Mouse (Mus musculus) urinary bladder, postnatal 14 days (tissue): ENCODE data around the gene Sept3.

ENCODE experiments used
- DNase-seq: peaks from one replicate; pipeline ENCODE4 v3.0.0; 2021; ENCODE audit warnings: low spot score

The Sept3 gene

GRCm38 (mm10) chr15:82271201-82271600 lies 3.5 kb upstream of the Sept3 start:
- DNase-seq, result peak; percentile 72

- no peak for DNase-seq
Observed at GRCm38 (mm10) chr15:82272295-82272694, 2.4 kb upstream of the Sept3 start.

GRCm38 (mm10) chr15:82274927-82275901 lies 521 bp downstream of the Sept3 start:
- no peak for DNase-seq

GRCm38 (mm10) chr15:82277591-82277990 lies 2.9 kb downstream of the Sept3 start:
- DNase-seq, result no peak

- DNase-seq, result no peak
Observed at GRCm38 (mm10) chr15:82280638-82281037, 5.9 kb downstream of the Sept3 start.

- DNase-seq, result no peak
Observed at GRCm38 (mm10) chr15:82286157-82286556, 11.5 kb downstream of the Sept3 start.

GRCm38 (mm10) chr15:82290252-82290651 lies 15.6 kb downstream of the Sept3 start:
- no peak for DNase-seq

- DNase-seq, result no peak
Observed at GRCm38 (mm10) chr15:82292851-82293250, 18.2 kb downstream of the Sept3 start.

GRCm38 (mm10) chr15:82293271-82293711 lies 18.6 kb downstream of the Sept3 start:
- DNase-seq, result no peak

GRCm38 (mm10) chr15:82294059-82294458 lies 19.4 kb downstream of the Sept3 start:
- no peak for DNase-seq

GRCm38 (mm10) chr15:82298764-82299561 lies 24.3 kb downstream of the Sept3 start, which contains the start of gene Wbp2nl:
Gene Wbp2nl (plus strand): TSS chr15:82298954.
- no peak for DNase-seq

GRCm38 (mm10) chr15:82307107-82307506 lies 32.4 kb downstream of the Sept3 start:
- no peak for DNase-seq

- DNase-seq, result no peak
Observed at GRCm38 (mm10) chr15:82308416-82308815, 33.7 kb downstream of the Sept3 start.

GRCm38 (mm10) chr15:82317839-82318238 lies 43.1 kb downstream of the Sept3 start:
- no peak for DNase-seq

- no peak for DNase-seq
Observed at GRCm38 (mm10) chr15:82319613-82320012, 44.9 kb downstream of the Sept3 start.

- DNase-seq, result no peak
Observed at GRCm38 (mm10) chr15:82322195-82322594, 47.5 kb downstream of the Sept3 start.

GRCm38 (mm10) chr15:82325382-82325781 lies 50.7 kb downstream of the Sept3 start:
- no peak for DNase-seq

- DNase-seq, result no peak
Observed at GRCm38 (mm10) chr15:82335194-82335593, 60.5 kb downstream of the Sept3 start.

- DNase-seq, result no peak
Observed at GRCm38 (mm10) chr15:82336629-82337028, 61.9 kb downstream of the Sept3 start.

- DNase-seq, result no peak
Observed at GRCm38 (mm10) chr15:82337875-82338274, 63.2 kb downstream of the Sept3 start.

- DNase-seq, result peak; percentile 96
Observed at GRCm38 (mm10) chr15:82338593-82339112, 64.0 kb downstream of the Sept3 start, which contains the start of the genes Naga, Pheta2 and Smdt1. Gene Naga (minus strand): TSS chr15:82338925. Gene Pheta2 (plus strand): TSS chr15:82338942. Gene Smdt1 (plus strand): TSS chr15:82338959.

GRCm38 (mm10) chr15:82339150-82339549 lies 64.5 kb downstream of the Sept3 start:
- DNase-seq, result no peak
